Mouse (Mus musculus) liver, adult 2 months (tissue): Measurements from ENCODE around the gene Larp1.

ENCODE experiments used
- CTCF ChIP-seq: fragments of 200-500 bp; IDR thresholded peaks from 2 replicates; pipeline ENCODE4 v1.5.1; 2011; ENCODE audit warnings: low read depth, low read length, control low read depth
- POLR2A ChIP-seq: fragments of 200-500 bp; IDR thresholded peaks from 2 replicates; pipeline ENCODE4 v1.6.1; 2011; ENCODE audit warnings: low read length, control low read depth; ENCODE audit not compliant: insufficient read depth; ENCODE audit errors: extremely low read depth

DNA sequence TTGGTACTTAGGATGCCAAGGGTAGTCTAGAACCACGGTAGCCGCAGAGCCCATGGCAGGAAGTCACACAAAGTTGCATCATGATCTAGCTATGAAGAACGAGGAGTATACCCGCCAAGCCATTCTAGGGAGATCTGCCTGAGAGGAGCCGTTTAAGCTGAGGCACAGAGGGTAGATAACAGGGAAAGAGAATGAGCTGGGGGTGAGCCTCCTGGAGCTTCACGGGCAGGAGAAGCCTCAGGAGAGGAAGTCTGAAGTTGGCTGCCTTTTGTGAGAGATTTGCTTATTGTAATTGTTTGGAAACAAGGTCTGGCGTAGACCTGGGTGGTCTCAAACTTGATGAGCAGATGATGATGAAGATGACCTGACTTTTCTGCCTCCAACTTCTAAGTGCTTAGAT is 10.7 kb upstream of the Larp1 start:
- TF ChIP-seq POLR2A (no peak), CTCF (no peak)
